25 mouse cellular contexts compared by ENCODE assay signal in genomic region chr13:68985789-68986188, GRCm38 (mm10). TPM values are rescaled to one million over a fixed set of nuclear protein-coding genes. Genes with fewer than 3 reads are reported as not detected.
DNase-seq lines count a peak whose midpoint lies in the region; ATAC-seq lines count a peak whose summit lies in the region.
"Had no signal": no experiment of that assay in that cellular context is flagged by ENCODE, and none has a peak within 500 bp of the region (broad histone marks: within the 10 kb centered on the region; RNA-seq: fewer than 3 reads in every experiment).

No protein-coding gene starts in this region.

- 86% methylated on average over 2 of the region's 2 CpGs for WGBS in limb, embryonic 11.5 days
- 96% methylated on average over 2 of the region's 2 CpGs for WGBS in limb, embryonic 10.5 days
- 63% methylated on average over 2 of the region's 2 CpGs for WGBS in hindbrain, embryonic 16.5 days

- H3K9me3 ChIP-seq in limb, embryonic 11.5 days (ENCODE audit: control insufficient read depth, low read length): no peaks in the 10 kb centered on the region
- no peaks in the 10 kb centered on the region for H3K9me3 ChIP-seq in limb, embryonic 10.5 days (replicated peaks)
- no peaks in the 10 kb centered on the region for H3K9me3 ChIP-seq in hindbrain, embryonic 16.5 days (ENCODE audit: control insufficient read depth, low read length)
- H3K9me3 ChIP-seq: embryonic facial prominence, embryonic 12.5 days; embryonic facial prominence, embryonic 15.5 days; forebrain, embryonic 12.5 days; forebrain, embryonic 15.5 days; heart, embryonic 12.5 days; heart, embryonic 15.5 days; hindbrain, embryonic 10.5 days; hindbrain, embryonic 13.5 days had no signal

- H3K4me1 ChIP-seq in limb, embryonic 11.5 days (ENCODE audit: control insufficient read depth, insufficient read depth, low read length): no peaks in the 10 kb centered on the region
- 0 out of 2 replicates have a peak, but pooled peaks cover 5% of the 10 kb centered on the region for H3K4me1 ChIP-seq in limb, embryonic 10.5 days
- H3K4me1 ChIP-seq in hindbrain, embryonic 16.5 days (ENCODE audit: control insufficient read depth, insufficient read depth, low read depth, low read length): no peaks in the 10 kb centered on the region
- H3K4me1 ChIP-seq: embryonic facial prominence, embryonic 12.5 days; forebrain, embryonic 12.5 days; forebrain, embryonic 15.5 days; heart, embryonic 12.5 days; heart, embryonic 15.5 days; hindbrain, embryonic 10.5 days; hindbrain, embryonic 13.5 days had no signal

- ATAC-seq in limb, embryonic 11.5 days (ENCODE audit: insufficient number of reproducible peaks, low FRiP score, low TSS enrichment, low read depth): no peak
- no peak for ATAC-seq in hindbrain, embryonic 16.5 days
- ATAC-seq: activated CD4-positive, CD25-positive, alpha-beta regulatory T cell, adult 4 months; forebrain, embryonic 15.5 days; hindbrain, postnatal 0 days; inflammation-experienced regulatory T-cells, adult 6 months had no signal

- no peak overlapping the region for H3K9ac ChIP-seq in limb, embryonic 11.5 days (ENCODE audit: low read length)
- H3K9ac ChIP-seq in hindbrain, embryonic 16.5 days (ENCODE audit: low read depth, low read length): no peak overlapping the region
- H3K9ac ChIP-seq: embryonic facial prominence, embryonic 12.5 days; embryonic facial prominence, embryonic 15.5 days; forebrain, embryonic 12.5 days; forebrain, embryonic 15.5 days; heart, embryonic 12.5 days; heart, embryonic 15.5 days; hindbrain, embryonic 13.5 days had no signal

- no peak overlapping the region for H3K4me2 ChIP-seq in limb, embryonic 11.5 days (ENCODE audit: low read depth, severe bottlenecking)
- no peak overlapping the region for H3K4me2 ChIP-seq in hindbrain, embryonic 16.5 days (ENCODE audit: low read length)
- H3K4me2 ChIP-seq: embryonic facial prominence, embryonic 12.5 days; embryonic facial prominence, embryonic 15.5 days; forebrain, embryonic 12.5 days; forebrain, embryonic 15.5 days; heart, embryonic 12.5 days; heart, embryonic 15.5 days; hindbrain, embryonic 13.5 days had no signal

- H3K4me3 ChIP-seq in limb, embryonic 11.5 days (ENCODE audit: low read depth, low read length): no peak overlapping the region
- H3K4me3 ChIP-seq in limb, embryonic 10.5 days: no peak overlapping the region
- no peak overlapping the region for H3K4me3 ChIP-seq in hindbrain, embryonic 16.5 days (ENCODE audit: low read length)
- H3K4me3 ChIP-seq: embryonic facial prominence, embryonic 12.5 days; embryonic facial prominence, embryonic 15.5 days; forebrain, embryonic 12.5 days; forebrain, embryonic 15.5 days; heart, embryonic 12.5 days; heart, embryonic 15.5 days; hindbrain, embryonic 10.5 days; hindbrain, embryonic 13.5 days had no signal

- no peaks in the 10 kb centered on the region for H3K27me3 ChIP-seq in limb, embryonic 11.5 days (ENCODE audit: control insufficient read depth, insufficient read depth, low read length)
- H3K27me3 ChIP-seq in limb, embryonic 10.5 days (ENCODE audit: low read depth, poor library complexity, severe bottlenecking): no peaks in the 10 kb centered on the region
- H3K27me3 ChIP-seq in hindbrain, embryonic 16.5 days (replicated peaks; ENCODE audit: control insufficient read depth, insufficient read depth, low read length): no peaks in the 10 kb centered on the region
- H3K27me3 ChIP-seq: embryonic facial prominence, embryonic 12.5 days; embryonic facial prominence, embryonic 15.5 days; forebrain, embryonic 12.5 days; forebrain, embryonic 15.5 days; heart, embryonic 15.5 days; hindbrain, embryonic 13.5 days had no signal

- H3K36me3 ChIP-seq in limb, embryonic 11.5 days (ENCODE audit: control insufficient read depth, insufficient read depth, low read length): no peaks in the 10 kb centered on the region
- no peaks in the 10 kb centered on the region for H3K36me3 ChIP-seq in limb, embryonic 10.5 days
- H3K36me3 ChIP-seq in hindbrain, embryonic 16.5 days (ENCODE audit: control insufficient read depth, insufficient read depth, low read length): no peaks in the 10 kb centered on the region
- H3K36me3 ChIP-seq: embryonic facial prominence, embryonic 12.5 days; embryonic facial prominence, embryonic 15.5 days; forebrain, embryonic 12.5 days; forebrain, embryonic 15.5 days; heart, embryonic 12.5 days; heart, embryonic 15.5 days; hindbrain, embryonic 10.5 days; hindbrain, embryonic 13.5 days had no signal

- no peak overlapping the region for H3K27ac ChIP-seq in limb, embryonic 11.5 days (replicated peaks; ENCODE audit: low read depth, low read length)
- no peak overlapping the region for H3K27ac ChIP-seq in limb, embryonic 10.5 days
- H3K27ac ChIP-seq in hindbrain, embryonic 16.5 days (ENCODE audit: low read depth, low read length): no peak overlapping the region
- H3K27ac ChIP-seq: embryonic facial prominence, embryonic 12.5 days; embryonic facial prominence, embryonic 15.5 days; forebrain, embryonic 12.5 days; forebrain, embryonic 15.5 days; heart, embryonic 15.5 days; hindbrain, embryonic 10.5 days; hindbrain, embryonic 13.5 days; hindbrain, postnatal 0 days had no signal

- peak; percentile 29 to 57 for DNase-seq in cerebellum, postnatal 10 days
- no peak for DNase-seq in cerebellum, postnatal 4 days (ENCODE audit: low spot score in 2 of 2)
- DNase-seq in heart, adult 11 months: peak; percentile 63
- DNase-seq in heart, adult 9 months (ENCODE audit: low spot score in 2 of 2): no peak
- DNase-seq in limb, embryonic 11.5 days (ENCODE audit: low spot score): peak; percentile 7
- no peak for DNase-seq in limb, embryonic 10.5 days (ENCODE audit: low spot score)
- DNase-seq: adrenal gland, adult 8-10 months; adrenal gland, postnatal 25 days; cerebellum, adult 11-12 months; cerebellum, adult 8-10 months; gastrocnemius, postnatal 25 days; heart, postnatal 10 days; heart, postnatal 36 days had no signal

RNA-seq across cellular contexts. Expression of gene Adcy2, which starts 13.6 kb away (rescaled TPM):
- polyA plus RNA-seq in limb, embryonic 11.5 days (2014; fragmentation: Nextera tagmentation; extraction: Ambion mirVana): 3.1 and 3.9 TPM in 2 replicates
- 0.39 and 1.2 TPM in 2 replicates for polyA plus RNA-seq in limb, embryonic 10.5 days (2016; fragmentation: Nextera tagmentation; extraction: Ambion mirVana)
- 7.7 and 9.9 TPM in 2 replicates for polyA plus RNA-seq in hindbrain, embryonic 16.5 days (2015; fragmentation: Nextera tagmentation; extraction: Ambion mirVana)
- polyA plus RNA-seq: activated CD4-positive, CD25-positive, alpha-beta regulatory T cell, adult 4 months; inflammation-experienced regulatory T-cells, adult 6 months had no signal

Comparison
In these comparisons a context has a peak if more than half of its experiments do, and no peak if none do; other contexts are left out.
1. DNase-seq: peak in cerebellum, postnatal 10 days (2 of 2), heart, adult 11 months (single experiment) and limb, embryonic 11.5 days (single experiment); none in cerebellum, postnatal 4 days (0 of 2), heart, adult 9 months (0 of 2) and limb, embryonic 10.5 days (single experiment).